Mouse (Mus musculus): ENCODE measurements around the gene Cyp1a2.
A peak's percentile ranks its signal among the peaks of the same experiment; 100 is the strongest.

Cyp1a2 gene

GRCm38 (mm10) chr9:57671037-57671436 is 12.5 kb downstream of the Cyp1a2 start:
- DNase-seq, result no peak

DNA sequence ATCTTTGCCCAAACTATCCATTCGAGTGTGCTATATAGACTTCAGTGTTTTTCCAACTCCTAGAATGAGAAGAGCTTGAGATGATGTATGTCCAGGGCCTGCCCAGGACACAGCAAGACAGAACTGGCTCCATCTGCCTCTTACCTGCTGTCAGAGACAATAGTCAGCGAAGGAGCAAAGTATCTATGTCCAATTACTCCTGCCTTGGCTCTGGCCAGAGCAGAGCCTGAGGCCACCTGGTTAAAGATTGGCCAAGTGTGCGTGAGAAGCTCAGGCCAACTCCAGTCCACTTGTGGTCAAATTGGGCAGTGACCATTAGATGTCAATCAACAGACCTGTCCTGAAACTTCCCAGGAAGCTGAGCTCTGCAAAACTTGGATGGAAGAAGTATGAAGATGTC is 13.9 kb downstream of the Cyp1a2 start:
- DNase-seq, result no peak

GRCm38 (mm10) chr9:57668277-57668676 is 15.2 kb downstream of the Cyp1a2 start:
- DNase-seq, result no peak

DNA sequence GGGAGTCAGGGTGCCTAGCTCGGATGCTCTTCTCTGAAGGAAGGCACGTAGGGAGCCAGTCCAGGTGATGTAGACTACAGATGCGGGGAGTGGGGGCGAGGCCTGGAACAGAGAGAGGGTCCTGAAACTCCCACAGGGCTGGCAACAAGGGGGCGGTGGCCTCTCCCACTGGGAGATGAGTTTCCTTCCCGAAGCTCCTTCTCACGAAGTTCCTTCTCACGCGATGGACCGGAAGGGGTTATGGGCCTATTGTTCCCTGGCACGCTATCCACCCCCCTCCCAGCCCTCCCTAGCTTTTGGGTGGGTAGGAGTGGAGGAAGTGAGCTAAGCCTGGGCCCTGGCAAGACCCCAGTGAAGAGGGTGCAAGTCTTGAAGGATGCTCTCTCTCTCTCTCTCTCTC is 15.7 kb downstream of the Cyp1a2 start:
- DNase-seq, result no peak

DNA sequence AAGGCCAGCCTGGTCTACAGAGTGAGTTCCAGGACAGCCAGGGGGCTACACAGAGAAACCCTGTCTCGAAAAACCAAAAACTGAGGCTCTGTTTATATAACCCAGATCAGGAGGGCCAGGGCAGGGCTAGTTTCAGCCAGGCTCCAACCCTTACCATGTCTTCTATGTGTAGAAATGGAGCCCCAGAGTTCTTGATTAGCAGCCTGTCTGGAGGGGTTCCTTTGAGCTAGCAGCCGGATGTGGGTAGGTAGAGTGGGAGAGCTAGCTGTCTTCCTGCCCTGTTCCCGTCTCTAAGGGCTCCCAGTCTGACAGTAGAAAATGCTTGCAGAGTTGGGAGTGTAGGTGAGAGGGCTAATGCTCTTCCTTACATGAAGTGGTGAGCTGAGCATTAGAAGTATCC is 16.4 kb downstream of the Cyp1a2 start:
- no peak for DNase-seq

GRCm38 (mm10) chr9:57666536-57666935 is 17.0 kb downstream of the Cyp1a2 start:
- no peak for DNase-seq

DNA sequence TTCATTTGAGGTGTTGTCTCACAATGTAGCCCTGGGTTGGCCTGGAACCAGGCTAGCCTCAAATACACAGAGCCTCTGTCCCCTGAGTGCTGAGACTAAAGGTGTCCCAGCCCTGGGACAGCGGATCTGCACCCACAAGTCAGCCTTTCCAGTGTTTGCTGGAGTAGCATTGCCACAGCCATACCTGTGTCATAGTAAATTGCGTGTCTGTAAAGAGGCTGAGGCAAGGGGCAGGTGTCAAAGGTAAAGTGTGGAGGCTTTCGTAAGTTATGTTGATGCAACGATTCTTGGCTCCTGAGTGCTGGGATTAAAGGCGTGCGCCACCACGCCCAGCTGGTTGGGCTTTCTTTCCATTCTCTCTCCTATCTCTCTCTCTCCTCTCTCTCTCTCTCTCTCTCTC is 18.9 kb downstream of the Cyp1a2 start:
- no peak for DNase-seq

DNA sequence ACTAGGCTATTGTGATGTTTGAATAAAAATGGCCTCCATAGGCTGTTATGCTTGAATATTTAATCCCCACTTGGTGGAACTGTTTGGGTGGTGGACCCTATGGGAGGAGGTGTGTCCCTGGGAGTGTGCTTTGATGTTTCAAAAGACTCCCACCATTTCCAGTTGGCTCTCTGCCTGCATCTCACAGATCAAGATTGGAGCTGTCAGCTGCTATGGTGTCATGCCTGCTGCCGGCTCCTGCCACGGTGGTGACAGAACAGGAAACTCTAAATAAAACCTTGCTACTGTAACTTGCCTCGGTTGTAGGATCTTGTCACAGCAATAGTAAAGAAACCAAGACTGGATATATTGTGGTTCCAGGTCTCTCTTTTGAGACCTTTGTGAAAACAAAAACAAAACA is 22.0 kb downstream of the Cyp1a2 start:
- DNase-seq, result no peak

DNA sequence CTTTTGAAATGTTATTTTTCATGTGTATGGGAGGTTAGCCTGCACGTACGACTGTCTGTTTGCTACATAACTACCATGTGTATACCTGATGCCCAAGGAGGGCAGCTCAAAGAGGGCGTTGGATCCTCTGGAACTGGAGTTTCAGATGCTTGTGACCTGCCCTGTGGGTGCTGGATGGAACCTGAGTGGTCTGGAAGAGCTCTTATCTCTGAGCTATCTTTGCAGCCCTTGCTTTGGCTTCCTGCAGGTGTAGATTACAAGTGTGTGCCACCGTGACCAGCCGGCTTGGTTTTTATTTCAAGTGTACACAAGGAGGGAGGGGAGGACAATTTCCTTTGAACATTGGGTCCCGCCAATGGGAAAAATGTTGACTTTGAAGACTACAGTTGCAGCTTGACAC is 23.0 kb downstream of the Cyp1a2 start:
- no peak for DNase-seq

- DNase-seq, result peak; percentile 72
Measured at GRCm38 (mm10) chr9:57659774-57660173, 23.7 kb downstream of the Cyp1a2 start.

DNA sequence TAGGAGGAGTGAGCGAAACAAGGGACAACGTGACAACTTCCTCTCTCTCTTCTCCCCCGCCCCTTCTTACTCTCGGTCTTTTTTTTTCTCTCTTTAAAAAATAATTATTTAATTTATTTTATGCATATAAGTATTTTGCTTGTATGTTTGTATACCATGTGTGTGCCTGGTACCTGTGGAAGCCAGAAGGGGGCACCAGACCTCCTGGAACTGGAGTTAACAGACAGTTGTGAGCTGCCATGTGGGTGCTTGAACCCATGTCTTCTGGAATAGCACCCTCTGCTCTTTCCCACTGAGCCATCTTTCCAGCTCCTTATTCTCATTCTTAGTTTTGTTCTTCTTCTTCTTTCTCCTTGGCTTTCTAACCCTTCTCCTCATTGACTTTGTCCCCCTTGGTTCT is 24.5 kb downstream of the Cyp1a2 start:
- no peak for DNase-seq

- no peak for DNase-seq
Measured at GRCm38 (mm10) chr9:57657843-57658242, 25.7 kb downstream of the Cyp1a2 start.

GRCm38 (mm10) chr9:57656631-57657350 is 26.7 kb downstream of the Cyp1a2 start:
- DNase-seq, result no peak

DNA sequence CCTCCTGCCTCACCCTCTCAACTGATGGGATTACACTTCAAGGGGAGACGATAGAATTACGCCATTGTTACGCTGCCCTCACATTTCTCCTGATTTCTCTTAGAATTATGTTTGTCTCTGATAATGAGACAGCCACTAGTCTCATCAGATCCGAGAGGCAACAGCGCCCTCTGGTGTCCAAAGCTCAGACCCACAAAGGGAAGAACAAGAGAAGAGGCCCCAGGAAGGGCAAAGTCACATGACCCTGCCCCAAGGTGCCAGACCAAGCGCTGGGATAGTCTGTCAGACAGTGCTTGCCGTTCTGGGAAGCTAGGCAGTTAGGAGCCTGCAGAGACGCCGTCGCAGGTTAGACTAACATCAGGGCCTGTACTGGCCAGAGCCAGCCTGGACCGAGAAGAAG is 27.8 kb downstream of the Cyp1a2 start:
- peak; percentile 95 for DNase-seq

- no peak for DNase-seq
Measured at GRCm38 (mm10) chr9:57654966-57655365, 28.5 kb downstream of the Cyp1a2 start.

- DNase-seq, result no peak
Measured at GRCm38 (mm10) chr9:57653283-57653682, 30.2 kb downstream of the Cyp1a2 start, which contains the start of gene Csk. Gene Csk (minus strand): TSS chr9:57653631.

DNA sequence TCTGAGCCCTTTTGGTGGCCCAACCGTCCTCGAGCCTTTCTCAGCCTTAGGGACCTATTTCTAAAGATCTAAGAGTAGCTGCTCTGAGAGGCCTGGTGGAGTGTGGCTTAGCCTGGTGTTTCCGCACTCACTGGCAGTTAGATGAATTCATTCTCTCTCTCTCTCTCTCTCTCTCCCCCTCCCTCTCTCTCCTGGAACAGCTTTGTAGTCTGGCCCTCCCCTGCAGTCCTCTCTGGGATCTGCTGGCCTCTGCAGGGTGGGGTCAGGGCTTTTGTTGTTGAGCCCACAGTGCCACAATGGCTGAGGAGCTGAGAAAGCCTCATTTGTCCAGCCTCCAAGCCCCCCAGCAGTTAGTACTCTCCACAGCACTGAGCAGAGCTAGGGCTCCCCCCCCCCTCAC is 30.6 kb downstream of the Cyp1a2 start:
- no peak for DNase-seq

- no peak for DNase-seq
Measured at GRCm38 (mm10) chr9:57652351-57652750, 31.2 kb downstream of the Cyp1a2 start.

DNA sequence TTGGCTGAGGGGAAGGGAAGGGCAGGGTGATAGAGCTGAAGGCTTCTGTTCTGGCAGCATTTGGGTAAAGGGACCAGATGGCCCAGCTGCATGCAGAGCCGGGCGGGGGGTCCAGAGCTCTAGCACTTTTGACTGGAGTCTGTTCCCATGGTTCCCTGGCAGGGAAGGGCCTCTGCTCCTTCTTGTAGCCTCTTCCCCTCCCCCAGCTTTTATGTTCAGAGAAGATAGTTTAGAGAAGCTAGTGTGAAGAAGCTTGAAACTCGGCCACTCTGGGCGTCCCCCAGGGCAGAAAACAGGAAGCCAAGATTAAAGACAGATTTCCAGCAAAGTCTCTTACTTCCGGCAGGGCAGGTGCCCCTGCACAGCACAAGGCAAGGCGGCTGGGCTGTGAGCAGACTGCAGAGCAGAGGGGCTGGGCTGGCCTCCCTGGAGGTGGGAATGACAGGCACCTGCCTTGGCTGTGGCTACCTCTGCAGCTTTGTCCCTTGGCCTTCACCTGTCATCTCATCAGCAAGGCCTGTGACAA is 32.7 kb downstream of the Cyp1a2 start:
- DNase-seq, result no peak

GRCm38 (mm10) chr9:57650130-57650785 is 33.2 kb downstream of the Cyp1a2 start:
- DNase-seq, result no peak

GRCm38 (mm10) chr9:57647286-57648108 is 36.0 kb downstream of the Cyp1a2 start:
- no peak for DNase-seq

DNA sequence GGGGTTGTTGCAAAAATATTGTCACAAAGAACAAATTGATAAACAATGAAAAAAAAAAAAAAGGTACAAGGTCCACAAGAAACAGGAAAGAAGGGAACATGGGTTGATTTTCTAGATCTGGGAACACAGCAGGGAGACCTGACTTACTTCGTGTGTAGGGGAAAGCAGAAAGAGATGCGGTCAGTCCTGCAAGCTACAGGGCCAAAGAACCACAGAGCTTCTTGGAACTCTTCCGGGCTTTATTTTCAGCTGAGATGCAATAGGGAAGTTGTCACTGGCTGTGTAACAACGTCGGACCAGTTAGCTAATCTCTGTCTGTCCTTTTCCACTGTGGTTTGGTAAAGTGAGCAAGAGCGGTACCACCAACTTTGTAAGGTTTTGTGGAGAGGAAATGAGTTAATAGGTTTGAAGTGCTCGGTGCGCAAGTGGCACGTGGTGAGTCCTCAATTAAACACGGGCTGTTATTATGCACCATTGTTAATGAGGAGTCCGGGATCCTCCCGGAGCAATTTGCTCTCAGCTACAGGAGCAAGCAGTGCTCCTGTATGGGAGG is 36.9 kb downstream of the Cyp1a2 start:
- no peak for DNase-seq

Measured in cerebellum, adult 8-10 months (tissue).